Mouse (Mus musculus): Measurements from ENCODE around the gene Slc25a33.
"Not testable (repeated sequence)": the region's sequence is repeated elsewhere in the genome, so short reads cannot be mapped to it uniquely, and the experiment has no call there.

DNA sequence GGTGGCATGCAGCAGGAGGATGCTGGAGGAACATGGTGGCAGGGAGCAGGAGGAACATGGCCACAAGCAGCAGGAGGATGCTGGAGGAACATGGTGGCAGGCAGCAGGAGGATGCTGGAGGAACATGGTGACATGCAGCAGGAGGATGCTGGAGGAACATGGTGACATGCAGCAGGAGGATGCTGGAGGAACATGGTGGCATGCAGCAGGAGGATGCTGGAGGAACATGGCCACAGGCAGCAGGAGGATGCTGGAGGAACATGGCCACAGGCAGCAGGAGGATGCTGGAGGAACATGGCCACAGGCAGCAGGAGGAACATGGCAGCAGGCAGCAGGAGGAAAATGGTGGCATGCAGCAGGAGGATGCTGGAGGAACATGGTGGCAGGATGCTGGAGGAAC lies 36.3 kb upstream of the Slc25a33 start:
- TF ChIP-seq CTCF (IDR thresholded peaks at IDR 0.05; ENCODE audit: borderline replicate concordance, insufficient read depth, low read depth, low read length); POLR2A (IDR thresholded peaks at IDR 0.05; ENCODE audit: borderline replicate concordance, insufficient read depth, low read length): not testable (repeated sequence)

Measured in cerebellum, adult 2 months (tissue).